Mouse (Mus musculus): ENCODE measurements around the gene Ccdc157. TPM values are rescaled to one million over a fixed set of nuclear protein-coding genes. Genes with fewer than 3 reads are reported as not detected.

Ccdc157 gene
- polyA plus RNA-seq, 1 experiment, result 19.0 TPM

DNA sequence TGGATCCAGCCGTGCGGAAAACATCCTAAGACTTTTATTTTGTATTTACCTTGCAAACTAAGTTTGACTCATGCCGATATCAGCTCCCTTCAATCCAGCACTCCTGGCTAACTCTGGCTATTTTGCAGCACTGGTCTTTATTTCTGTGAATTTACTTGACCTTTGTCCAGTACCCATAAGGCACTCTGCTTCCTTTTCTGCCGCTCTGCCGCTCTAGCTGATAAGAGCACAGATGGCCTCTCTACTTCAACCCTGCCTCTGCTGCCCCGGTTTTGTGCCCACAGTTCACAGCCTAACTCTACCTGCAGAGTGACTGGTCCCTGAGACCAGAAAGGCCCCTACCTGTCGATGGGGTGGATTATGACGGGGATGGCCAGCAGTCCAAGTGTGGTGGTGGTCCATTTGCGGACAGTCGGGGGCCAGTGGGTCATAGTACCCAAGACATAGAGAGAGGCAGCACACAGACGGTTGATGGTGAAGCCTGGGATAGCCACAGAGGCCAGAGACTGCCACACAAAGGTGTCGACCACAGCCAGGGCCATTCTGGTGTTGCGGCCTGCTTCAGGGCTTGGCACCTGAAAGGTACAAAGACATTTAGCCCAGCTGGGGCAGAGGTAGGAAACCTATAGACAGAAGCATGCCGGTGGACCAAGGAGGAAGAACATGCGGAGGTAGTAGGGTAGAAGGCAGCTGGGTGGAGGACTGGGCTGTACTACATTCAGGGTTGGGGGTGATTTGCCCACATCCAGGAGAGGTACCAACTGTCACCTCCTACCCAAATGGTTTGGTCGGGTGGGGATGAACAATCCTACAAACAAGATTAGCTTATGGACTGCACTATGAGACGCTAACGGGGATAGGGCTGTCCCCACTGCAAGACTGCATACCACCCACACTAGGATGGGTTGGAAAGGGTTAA is 66.4 kb downstream of the Ccdc157 start:
- TF ChIP-seq CTCF (IDR thresholded peaks at IDR 0.05; ENCODE audit: extremely low read depth, insufficient read depth, low read length), result no peak
- TF ChIP-seq POLR2A (IDR thresholded peaks at IDR 0.05; ENCODE audit: extremely low read depth, insufficient read depth, low read length), result no peak
- Histone ChIP-seq H3K4me3 (ENCODE audit: insufficient read depth, low read length) (peak overlapping the region; percentile 88), H3K27ac (ENCODE audit: insufficient read depth, low read length) (no peak overlapping the region), H3K4me1 (ENCODE audit: control insufficient read depth, insufficient read depth, low read length) (peaks cover 4% of the 10 kb centered on the region)

Other genes starting within 250 kb of the Ccdc157 start
- 20.7 and 21.7 TPM in 2 replicates for gene Slc35e4, start 245.6 kb downstream of the Ccdc157 start, polyA plus RNA-seq (2012; rRNA removed)
- gene Tcn2, start 228.1 kb downstream of the Ccdc157 start, polyA plus RNA-seq (2012; rRNA removed), result 32.0 and 33.7 TPM in 2 replicates
- gene Pes1, start 196.3 kb downstream of the Ccdc157 start, polyA plus RNA-seq (2012; rRNA removed), result 34.4 and 34.6 TPM in 2 replicates
- 0.08 and 0.27 TPM in 2 replicates for gene 4930556J24Rik, start 183.5 kb downstream of the Ccdc157 start, polyA plus RNA-seq (2012; rRNA removed)
- gene Gal3st1, start 176.7 kb downstream of the Ccdc157 start, polyA plus RNA-seq (2012; rRNA removed), result 32.0 and 36.4 TPM in 2 replicates
- 0.17 and 0.26 TPM in 2 replicates for gene Sec14l4, start 128.8 kb downstream of the Ccdc157 start, polyA plus RNA-seq (2012; rRNA removed)
- gene Sec14l3, start 95.5 kb downstream of the Ccdc157 start, polyA plus RNA-seq (2012; rRNA removed), result 0.44 and 0.52 TPM in 2 replicates
- 82.5 and 92.9 TPM in 2 replicates for gene Mtfp1, start 64.8 kb downstream of the Ccdc157 start, polyA plus RNA-seq (2012; rRNA removed)
- gene Sec14l2, start 36.9 kb downstream of the Ccdc157 start, polyA plus RNA-seq (2012; rRNA removed), result 40.1 and 42.9 TPM in 2 replicates
- 34.9 and 36.5 TPM in 2 replicates for gene Rnf215, start 25.1 kb downstream of the Ccdc157 start, polyA plus RNA-seq (2012; rRNA removed)
- gene Sf3a1, start 57 bp upstream of the Ccdc157 start, polyA plus RNA-seq (2012; rRNA removed), result 38.8 and 39.0 TPM in 2 replicates
- gene Tbc1d10a, start 26.5 kb upstream of the Ccdc157 start, polyA plus RNA-seq (2012; rRNA removed), result 46.7 and 49.6 TPM in 2 replicates
- gene Castor1, start 57.9 kb upstream of the Ccdc157 start, polyA plus RNA-seq (2012; rRNA removed), result 3.8 and 5.4 TPM in 2 replicates
- 0.06 and 0.19 TPM in 2 replicates for gene Osm, start 76.1 kb upstream of the Ccdc157 start, polyA plus RNA-seq (2012; rRNA removed)
- 0.64 and 0.90 TPM in 2 replicates for gene Lif, start 97.3 kb upstream of the Ccdc157 start, polyA plus RNA-seq (2012; rRNA removed)

Data from cortical plate, adult 2 months (tissue).